Mouse (Mus musculus) limb, embryonic 10.5 days (tissue): Measurements from ENCODE around the gene Nav3. TPM values are rescaled to one million over a fixed set of nuclear protein-coding genes. Genes with fewer than 3 reads are reported as not detected.
A peak's percentile ranks its signal among the peaks of the same experiment; 100 is the strongest.

Source experiments
- DNase-seq: peaks from one replicate; pipeline ENCODE4 v3.0.0-alpha.2; 2017; ENCODE audit warnings: low spot score
- H3K27ac ChIP-seq: fragments of 300-500 bp; sonication (generic); 2 replicates; pipeline ENCODE4 v1.5.1; 2016; ENCODE audit warnings: mild to moderate bottlenecking
- H3K27me3 ChIP-seq: fragments of 300-500 bp; sonication (generic); 2 replicates; pipeline ENCODE4 v1.6.1; 2016; ENCODE audit warnings: low read depth, mild to moderate bottlenecking; ENCODE audit not compliant: poor library complexity, severe bottlenecking
- H3K36me3 ChIP-seq: fragments of 300-500 bp; sonication (generic); 2 replicates; pipeline ENCODE4 v1.6.1; 2016; ENCODE audit warnings: mild to moderate bottlenecking, moderate library complexity
- H3K4me1 ChIP-seq: fragments of 300-500 bp; sonication (generic); 2 replicates; pipeline ENCODE4 v1.6.1; 2016
- H3K4me3 ChIP-seq: fragments of 300-500 bp; sonication (generic); 2 replicates; pipeline ENCODE4 v1.5.1; 2016; ENCODE audit warnings: mild to moderate bottlenecking, moderate library complexity
- H3K9me3 ChIP-seq: fragments of 300-500 bp; sonication (generic); replicated peaks from 2 replicates; pipeline ENCODE4 v1.6.1; 2016; ENCODE audit warnings: mild to moderate bottlenecking
- WGBS: fragments of 180-500 bp; shearing (Covaris S2); methylation state at CpG from one replicate; pipeline ENCODE4 v1.1.7; 2016; 5-methylcytosine and 5-hydroxymethylcytosine counted together
- polyA plus RNA-seq: library from polyadenylated mRNA; unstranded; fragments of >200 nt; fragmentation: Nextera tagmentation; extraction: Ambion mirVana; gene quantifications from 2 replicates; pipeline ENCODE4 v1.2.1, GENCODE M21; 2016

Nav3 gene
- polyA plus RNA-seq, 1 experiment from 2014 or later = 0.93 TPM

- no peaks in the 10 kb centered on the region for H3K4me1 ChIP-seq
- H3K4me3 ChIP-seq = no peak overlapping the region
- no peak for DNase-seq
- 83% methylated on average over 3 of the region's 3 CpGs for WGBS
- no peaks in the 10 kb centered on the region for H3K27me3 ChIP-seq
- no peaks in the 10 kb centered on the region for H3K36me3 ChIP-seq
- no peaks in the 10 kb centered on the region for H3K9me3 ChIP-seq
- no peak overlapping the region for H3K27ac ChIP-seq
Measured at GRCm38 (mm10) chr10:109690564-109690963, 765.4 kb downstream of the Nav3 start.

- Histone ChIP-seq H3K27me3 (no peaks in the 10 kb centered on the region), H3K27ac (no peak overlapping the region), H3K36me3 (no peaks in the 10 kb centered on the region), H3K4me1 (peaks cover 3% of the 10 kb centered on the region; the same call in 1 of the 2 replicates), H3K4me3 (no peak overlapping the region), H3K9me3 (no peaks in the 10 kb centered on the region)
- no peak for DNase-seq
- 59% methylated on average over 27 of the region's 27 CpGs for WGBS
Measured at GRCm38 (mm10) chr10:109684109-109685056, 771.6 kb downstream of the Nav3 start.

GRCm38 (mm10) chr10:109672896-109673295 lies 783.1 kb downstream of the Nav3 start:
- H3K4me3 ChIP-seq = no peak overlapping the region
- 93% methylated on average over 2 of the region's 2 CpGs for WGBS
- H3K9me3 ChIP-seq = no peaks in the 10 kb centered on the region
- no peaks in the 10 kb centered on the region for H3K4me1 ChIP-seq
- no peak for DNase-seq
- H3K27me3 ChIP-seq = no peaks in the 10 kb centered on the region
- H3K36me3 ChIP-seq = no peaks in the 10 kb centered on the region
- no peak overlapping the region for H3K27ac ChIP-seq

GRCm38 (mm10) chr10:109667453-109667852 lies 788.6 kb downstream of the Nav3 start:
- Histone ChIP-seq H3K36me3 (no peaks in the 10 kb centered on the region), H3K4me3 (no peak overlapping the region), H3K4me1 (no peaks in the 10 kb centered on the region), H3K27ac (no peak overlapping the region), H3K27me3 (no peaks in the 10 kb centered on the region), H3K9me3 (no peaks in the 10 kb centered on the region)
- WGBS = 91% methylated on average over 4 of the region's 4 CpGs
- no peak for DNase-seq

- WGBS = 43% methylated on average over 14 of the region's 14 CpGs
- Histone ChIP-seq H3K4me3 (no peak overlapping the region), H3K9me3 (no peaks in the 10 kb centered on the region)
Measured at GRCm38 (mm10) chr10:109664629-109665317, 791.2 kb downstream of the Nav3 start.

GRCm38 (mm10) chr10:109651516-109651915 lies 804.5 kb downstream of the Nav3 start:
- 72% methylated on average over 7 of the region's 7 CpGs for WGBS
- Histone ChIP-seq H3K27me3 (no peaks in the 10 kb centered on the region), H3K4me3 (no peak overlapping the region), H3K9me3 (no peaks in the 10 kb centered on the region), H3K4me1 (no peaks in the 10 kb centered on the region), H3K36me3 (no peaks in the 10 kb centered on the region), H3K27ac (no peak overlapping the region)
- DNase-seq = no peak

More at GRCm38 (mm10) chr10:109664629-109665317, 791.2 kb downstream of the Nav3 start:
- Histone ChIP-seq H3K27ac (no peak overlapping the region), H3K36me3 (no peaks in the 10 kb centered on the region), H3K4me1 (no peaks in the 10 kb centered on the region), H3K27me3 (no peaks in the 10 kb centered on the region)
- DNase-seq = peak; percentile 77

GRCm38 (mm10) chr10:109643598-109643997 lies 812.4 kb downstream of the Nav3 start:
- Histone ChIP-seq H3K9me3 (no peaks in the 10 kb centered on the region), H3K27me3 (no peaks in the 10 kb centered on the region), H3K27ac (no peak overlapping the region), H3K36me3 (no peaks in the 10 kb centered on the region), H3K4me1 (no peaks in the 10 kb centered on the region), H3K4me3 (no peak overlapping the region)
- WGBS = 96% methylated on average over 3 of the region's 3 CpGs
- no peak for DNase-seq

GRCm38 (mm10) chr10:109641806-109642205 lies 814.2 kb downstream of the Nav3 start:
- 89% methylated on average over 7 of the region's 7 CpGs for WGBS
- Histone ChIP-seq H3K4me3 (no peak overlapping the region), H3K4me1 (no peaks in the 10 kb centered on the region), H3K9me3 (no peaks in the 10 kb centered on the region), H3K27me3 (no peaks in the 10 kb centered on the region), H3K36me3 (no peaks in the 10 kb centered on the region), H3K27ac (no peak overlapping the region)
- no peak for DNase-seq

GRCm38 (mm10) chr10:109637702-109638101 lies 818.3 kb downstream of the Nav3 start:
- Histone ChIP-seq H3K27ac (no peak overlapping the region), H3K36me3 (no peaks in the 10 kb centered on the region), H3K27me3 (no peaks in the 10 kb centered on the region), H3K9me3 (no peaks in the 10 kb centered on the region), H3K4me3 (no peak overlapping the region), H3K4me1 (no peaks in the 10 kb centered on the region)
- 88% methylated on average over 16 of the region's 16 CpGs for WGBS
- DNase-seq = no peak
